Mouse (Mus musculus) central nervous system, embryonic 14 days (tissue): ENCODE data around the gene Olfr639. TPM values are rescaled to one million over a fixed set of nuclear protein-coding genes. Genes with fewer than 3 reads are reported as not detected.

Source experiments
- polyA plus RNA-seq: library from polyadenylated mRNA; depleted of rRNA; stranded (reverse); fragments of >200 nt; gene quantifications from 2 replicates; pipeline ENCODE4 v1.2.3, GENCODE M21; 2012; rRNA removed

The Olfr639 gene
- not detected in 2 replicates for polyA plus RNA-seq

GRCm38 (mm10) chr7:104017203-104017602, at the start of gene Olfr639:
Gene Olfr639 (minus strand): TSS chr7:104017303.

GRCm38 (mm10) chr7:104061345-104061744, 44.2 kb upstream of the Olfr639 start, which contains the start of gene 4930516K23Rik:
Gene 4930516K23Rik (minus strand): TSS chr7:104061445.

GRCm38 (mm10) chr7:104052566-104052965, 35.5 kb upstream of the Olfr639 start, which contains the start of gene Olfr642:
Gene Olfr642 (minus strand): TSS chr7:104052666.

GRCm38 (mm10) chr7:104035145-104035544, 18.0 kb upstream of the Olfr639 start, which contains the start of gene Olfr641:
Gene Olfr641 (plus strand): TSS chr7:104035445.

GRCm38 (mm10) chr7:104025473-104025872, 8.4 kb upstream of the Olfr639 start, which contains the start of gene Olfr640:
Gene Olfr640 (minus strand): TSS chr7:104025573.

GRCm38 (mm10) chr7:103998446-103998845, 18.7 kb downstream of the Olfr639 start, which contains the start of gene Olfr638:
Gene Olfr638 (plus strand): TSS chr7:103998746.

DNA sequence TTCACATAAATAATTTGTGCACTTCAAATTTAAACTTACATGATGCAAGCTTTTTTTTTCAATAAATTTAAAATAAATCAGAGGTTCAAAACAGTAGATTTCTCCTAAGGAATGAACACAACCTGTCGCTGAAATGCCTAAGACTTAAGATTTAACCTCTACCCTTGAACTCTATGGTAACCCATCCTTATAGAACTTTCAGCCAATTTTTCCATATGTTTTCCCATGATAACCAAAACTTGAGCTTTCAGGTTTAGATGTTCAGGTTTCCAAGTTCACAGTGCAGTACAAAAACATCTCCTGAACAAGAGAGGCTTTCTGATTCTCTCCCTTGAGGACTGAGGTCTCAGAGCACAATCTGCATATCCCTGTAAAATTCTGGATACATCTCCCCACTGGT, 46.3 kb downstream of the Olfr639 start, which contains the start of gene Olfr635:
TSS of gene Olfr635 (plus strand) at position 301 of the 400 bp plus-strand sequence.

Other genes starting within 250 kb of the Olfr639 start
- gene Olfr69, start 245.7 kb downstream of the Olfr639 start, polyA plus RNA-seq, result not detected in 2 replicates
- not detected in 2 replicates for gene Olfr68, start 237.6 kb downstream of the Olfr639 start, polyA plus RNA-seq
- not detected in 2 replicates for gene Olfr67, start 225.5 kb downstream of the Olfr639 start, polyA plus RNA-seq
- 762 and 1,375 TPM in 2 replicates for gene Hbb-bt, start 203.3 kb downstream of the Olfr639 start, polyA plus RNA-seq
- gene Hbb-bs, start 189.2 kb downstream of the Olfr639 start, polyA plus RNA-seq, result 2,826 and 5,558 TPM in 2 replicates
- gene Hbb-bh2, start 176.8 kb downstream of the Olfr639 start, polyA plus RNA-seq, result not detected in 2 replicates
- 7.1 and 8.0 TPM in 2 replicates for gene Hbb-bh1, start 174.1 kb downstream of the Olfr639 start, polyA plus RNA-seq
- 602 and 840 TPM in 2 replicates for gene Hbb-y, start 164.1 kb downstream of the Olfr639 start, polyA plus RNA-seq
- gene Olfr66, start 131.1 kb downstream of the Olfr639 start, polyA plus RNA-seq, result not detected in 2 replicates
- not detected in 2 replicates for gene Olfr64, start 122.8 kb downstream of the Olfr639 start, polyA plus RNA-seq
- gene Olfr65, start 113.8 kb downstream of the Olfr639 start, polyA plus RNA-seq, result not detected in 2 replicates
- not detected in 2 replicates for gene Olfr631, start 88.5 kb downstream of the Olfr639 start, polyA plus RNA-seq
- not detected in 2 replicates for gene Olfr632, start 83.0 kb downstream of the Olfr639 start, polyA plus RNA-seq
- not detected in 2 replicates for gene Olfr633, start 72.9 kb downstream of the Olfr639 start, polyA plus RNA-seq
- not detected in 2 replicates for gene Olfr635, start 46.2 kb downstream of the Olfr639 start, polyA plus RNA-seq
- not detected in 2 replicates for gene Olfr638, start 18.6 kb downstream of the Olfr639 start, polyA plus RNA-seq
- not detected in 2 replicates for gene Olfr640, start 8.3 kb upstream of the Olfr639 start, polyA plus RNA-seq
- not detected in 2 replicates for gene Olfr641, start 18.1 kb upstream of the Olfr639 start, polyA plus RNA-seq
- gene Olfr642, start 35.4 kb upstream of the Olfr639 start, polyA plus RNA-seq, result not detected in 2 replicates
- gene 4930516K23Rik, start 44.1 kb upstream of the Olfr639 start, polyA plus RNA-seq, result not detected in 2 replicates
- not detected in 2 replicates for gene Olfr644, start 54.6 kb upstream of the Olfr639 start, polyA plus RNA-seq
- gene Olfr645, start 68.2 kb upstream of the Olfr639 start, polyA plus RNA-seq, result not detected in 2 replicates
- gene Olfr646, start 87.6 kb upstream of the Olfr639 start, polyA plus RNA-seq, result not detected in 2 replicates
- not detected in 2 replicates for gene Ubqln5, start 112.5 kb upstream of the Olfr639 start, polyA plus RNA-seq
- gene Olfr643, start 120.1 kb upstream of the Olfr639 start, polyA plus RNA-seq, result not detected in 2 replicates
- gene Ubqln3, start 126.0 kb upstream of the Olfr639 start, polyA plus RNA-seq, result not detected in 2 replicates
- gene Ubqlnl, start 133.3 kb upstream of the Olfr639 start, polyA plus RNA-seq, result not detected in 2 replicates
- 0.15 TPM in 1 of 2 replicates, not detected in the other for gene Olfm5, start 147.5 kb upstream of the Olfr639 start, polyA plus RNA-seq
- gene Olfr648, start 166.1 kb upstream of the Olfr639 start, polyA plus RNA-seq, result 0.10 TPM in 2 replicates
- not detected in 2 replicates for gene Olfr649, start 178.7 kb upstream of the Olfr639 start, polyA plus RNA-seq
- gene Trim6, start 201.5 kb upstream of the Olfr639 start, polyA plus RNA-seq, result 0.45 and 0.96 TPM in 2 replicates
- gene Trim34a, start 227.2 kb upstream of the Olfr639 start, polyA plus RNA-seq, result 2.0 and 2.7 TPM in 2 replicates